In the genomic region with DNA sequence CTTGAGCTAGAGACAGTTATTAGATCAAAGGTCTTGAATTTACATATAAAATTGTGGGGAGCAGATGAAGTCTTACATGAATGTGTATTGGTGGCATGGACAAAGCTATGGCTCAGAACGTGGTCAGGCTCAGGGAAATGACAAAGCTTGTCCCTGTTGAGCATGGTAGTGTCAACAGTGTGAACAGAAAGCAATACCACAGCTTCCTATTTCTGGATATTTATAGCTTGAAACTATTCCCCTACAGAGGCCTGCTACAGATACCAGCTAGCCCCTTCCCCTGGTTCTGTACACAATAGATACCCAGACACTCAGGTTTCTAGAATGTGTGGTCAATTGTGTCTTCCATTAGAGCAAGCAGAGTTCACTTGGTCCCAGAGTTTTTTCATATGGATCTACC, we compare ENCODE assay signal across 13 mouse cellular contexts.
"Had no signal": no experiment of that assay in that cellular context is flagged by ENCODE, and none has a peak within 500 bp of the region (broad histone marks: within the 10 kb centered on the region; RNA-seq: fewer than 3 reads in every experiment).

No protein-coding gene starts in this region.

- H3K27ac ChIP-seq: kidney, postnatal 0 days; layer of hippocampus, adult 2 months; limb, embryonic 10.5 days; limb, embryonic 13.5 days; macrophage had no signal

- H3K36me3 ChIP-seq: limb, embryonic 10.5 days; limb, embryonic 13.5 days had no signal

- H3K4me3 ChIP-seq: layer of hippocampus, adult 2 months; limb, embryonic 10.5 days; limb, embryonic 13.5 days had no signal

- H3K9ac ChIP-seq: limb, embryonic 13.5 days; lung, embryonic 14.5 days had no signal

- H3K9me3 ChIP-seq: limb, embryonic 10.5 days; limb, embryonic 13.5 days had no signal

- H3K27me3 ChIP-seq: limb, embryonic 13.5 days had no signal

- ATAC-seq: intestine, embryonic 16.5 days; lung, postnatal 0 days had no signal

- DNase-seq: kidney, adult 2 months; kidney, postnatal 25 days; layer of hippocampus, adult 9-11 months; lung, embryonic 14.5 days; midbrain, embryonic 14.5 days; thymus, postnatal 25 days had no signal

- H3K4me2 ChIP-seq: limb, embryonic 13.5 days; lung, embryonic 14.5 days had no signal

- H3K4me1 ChIP-seq: limb, embryonic 13.5 days had no signal
